Mouse (Mus musculus) layer of hippocampus, postnatal 25 days (tissue): ENCODE measurements around the gene Cdyl2. TPM values are rescaled to one million over a fixed set of nuclear protein-coding genes. Genes with fewer than 3 reads are reported as not detected.

Experiments used
- DNase-seq, 2 experiments: peaks; one replicate each; pipeline ENCODE4 v3.0.0; 2022; ENCODE audit warnings: mixed read lengths in 2 of 2, low spot score in 1 of 2; ENCODE audit errors: extremely low spot score in 1 of 2
- total RNA-seq, 2 experiments: library from RNA; stranded (reverse); gene quantifications; 2 replicates each; pipeline ENCODE4 v1.2.3; 2021

Cdyl2 gene
- total RNA-seq, 2 experiments from 2014 or later = 8.3 to 9.7 TPM

- DNase-seq = no peak
Observed at GRCm38 (mm10) chr8:116673493-116673892, 59.3 kb downstream of the Cdyl2 start.

GRCm38 (mm10) chr8:116673052-116673451 is 59.7 kb downstream of the Cdyl2 start:
- no peak for DNase-seq

- no peak for DNase-seq
Observed at GRCm38 (mm10) chr8:116671543-116671942, 61.2 kb downstream of the Cdyl2 start.

- no peak for DNase-seq
Observed at GRCm38 (mm10) chr8:116670604-116671003, 62.2 kb downstream of the Cdyl2 start.

GRCm38 (mm10) chr8:116668977-116669376 is 63.8 kb downstream of the Cdyl2 start:
- DNase-seq = no peak

GRCm38 (mm10) chr8:116666781-116667325 is 65.9 kb downstream of the Cdyl2 start:
- DNase-seq = no peak

- DNase-seq = no peak
Observed at GRCm38 (mm10) chr8:116661521-116661920, 71.3 kb downstream of the Cdyl2 start.

- no peak for DNase-seq
Observed at GRCm38 (mm10) chr8:116656811-116657210, 76.0 kb downstream of the Cdyl2 start.

GRCm38 (mm10) chr8:116654881-116655280 is 77.9 kb downstream of the Cdyl2 start:
- DNase-seq = no peak

- no peak for DNase-seq
Observed at GRCm38 (mm10) chr8:116652949-116653348, 79.8 kb downstream of the Cdyl2 start.

GRCm38 (mm10) chr8:116649975-116650725 is 82.6 kb downstream of the Cdyl2 start:
- DNase-seq = no peak

- no peak for DNase-seq
Observed at GRCm38 (mm10) chr8:116645376-116645775, 87.4 kb downstream of the Cdyl2 start.

GRCm38 (mm10) chr8:116640925-116641324 is 91.9 kb downstream of the Cdyl2 start:
- DNase-seq = no peak

GRCm38 (mm10) chr8:116637998-116638397 is 94.8 kb downstream of the Cdyl2 start:
- DNase-seq = no peak

GRCm38 (mm10) chr8:116637193-116637592 is 95.6 kb downstream of the Cdyl2 start:
- no peak for DNase-seq

- no peak for DNase-seq
Observed at GRCm38 (mm10) chr8:116636396-116636795, 96.4 kb downstream of the Cdyl2 start.

GRCm38 (mm10) chr8:116635972-116636371 is 96.8 kb downstream of the Cdyl2 start:
- DNase-seq = no peak

- no peak for DNase-seq
Observed at GRCm38 (mm10) chr8:116635261-116635660, 97.5 kb downstream of the Cdyl2 start.

- no peak for DNase-seq
Observed at GRCm38 (mm10) chr8:116634436-116634835, 98.4 kb downstream of the Cdyl2 start.

- no peak for DNase-seq
Observed at GRCm38 (mm10) chr8:116633470-116634150, 99.2 kb downstream of the Cdyl2 start.

GRCm38 (mm10) chr8:116630066-116630465 is 102.7 kb downstream of the Cdyl2 start:
- no peak for DNase-seq

GRCm38 (mm10) chr8:116628975-116629374 is 103.8 kb downstream of the Cdyl2 start:
- no peak for DNase-seq
